Mouse (Mus musculus): ENCODE data around the gene Grk6. TPM values are rescaled to one million over a fixed set of nuclear protein-coding genes. Genes with fewer than 3 reads are reported as not detected.
A peak's percentile ranks its signal among the peaks of the same experiment; 100 is the strongest.

Gene Grk6
- polyA plus RNA-seq, 1 experiment from 2014 or later = 35.5 TPM

DNA sequence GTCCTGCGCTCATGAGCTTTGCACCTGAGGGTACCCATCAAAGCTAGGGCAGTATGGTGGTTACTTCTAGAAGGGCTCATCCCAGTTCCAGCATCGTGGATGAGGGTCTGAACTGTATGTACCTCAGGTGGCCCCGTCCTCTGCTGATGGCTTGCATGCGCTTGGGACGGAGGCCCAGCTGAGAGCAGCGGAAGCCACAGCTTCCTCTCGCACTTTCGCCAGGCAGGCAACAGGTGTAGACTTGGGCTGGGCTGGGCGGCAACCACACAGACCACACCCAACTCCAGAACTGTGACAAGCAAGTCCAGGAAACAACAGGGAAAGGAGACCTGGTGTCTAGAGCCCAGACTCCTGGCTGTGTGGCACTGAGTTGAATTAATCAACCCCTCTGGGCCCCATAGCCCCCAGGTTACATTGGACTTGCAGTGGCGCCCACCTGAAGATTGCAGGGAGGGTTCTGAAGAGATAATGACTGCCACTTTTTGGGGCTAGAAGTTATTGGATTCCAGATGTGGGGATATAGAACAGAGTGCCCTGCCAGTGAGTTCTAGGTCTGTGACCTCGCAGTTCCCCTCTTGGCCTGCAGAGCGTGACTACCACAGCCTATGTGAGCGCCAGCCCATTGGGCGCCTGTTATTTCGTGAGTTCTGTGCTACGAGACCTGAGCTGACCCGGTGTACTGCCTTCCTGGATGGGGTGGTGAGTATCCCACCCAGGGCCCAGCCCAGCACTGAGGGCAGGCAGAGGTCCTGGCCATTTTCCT lies 5.0 kb downstream of the Grk6 start:
- Histone ChIP-seq H3K36me3 (ENCODE audit: control insufficient read depth, insufficient read depth, low read length) (peaks cover 49% of the 10 kb centered on the region), H3K27ac (ENCODE audit: low read length) (no peak overlapping the region), H3K4me1 (ENCODE audit: control insufficient read depth, insufficient read depth, low read length) (peaks cover 3% of the 10 kb centered on the region; the same call in 1 of the 2 replicates), H3K4me3 (ENCODE audit: low read depth, low read length) (no peak overlapping the region), H3K4me2 (replicated peaks; ENCODE audit: low read depth, low read length) (no peak overlapping the region), H3K9me3 (ENCODE audit: control insufficient read depth, low read depth, low read length) (no peaks in the 10 kb centered on the region), H3K27me3 (ENCODE audit: control insufficient read depth, insufficient read depth, low read length) (no peaks in the 10 kb centered on the region), H3K9ac (replicated peaks; ENCODE audit: low read depth, low read length) (no peak overlapping the region)
- WGBS = 85% methylated on average over 17 of the region's 17 CpGs
- ATAC-seq (ENCODE audit: insufficient number of reproducible peaks, insufficient read depth, low FRiP score, low read depth) = no peak

DNA sequence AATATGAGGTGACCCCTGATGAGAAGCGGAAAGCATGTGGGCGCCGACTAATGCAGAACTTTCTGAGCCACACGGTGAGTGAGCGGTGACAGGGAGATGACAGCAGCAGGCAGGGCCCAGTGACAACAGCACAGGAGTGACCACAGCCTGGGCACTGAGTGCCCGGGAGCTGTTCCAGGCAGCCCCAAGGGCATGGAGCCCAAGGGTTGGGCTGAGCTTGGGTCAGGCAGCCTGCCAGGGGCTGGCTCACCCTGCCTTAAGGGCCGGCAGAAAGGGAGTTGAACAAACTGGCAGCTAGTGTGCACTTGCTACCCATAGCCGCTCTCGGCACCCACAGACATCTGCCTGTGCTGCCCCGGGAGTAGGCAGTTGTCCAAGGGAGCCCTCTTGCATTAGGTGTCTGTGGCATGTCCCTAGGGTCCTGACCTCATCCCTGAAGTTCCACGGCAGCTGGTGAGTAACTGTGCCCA lies 5.7 kb downstream of the Grk6 start:
- Histone ChIP-seq H3K27ac (ENCODE audit: low read length) (no peak overlapping the region), H3K9me3 (ENCODE audit: control insufficient read depth, low read depth, low read length) (no peaks in the 10 kb centered on the region), H3K27me3 (ENCODE audit: control insufficient read depth, insufficient read depth, low read length) (no peaks in the 10 kb centered on the region), H3K4me2 (replicated peaks; ENCODE audit: low read depth, low read length) (no peak overlapping the region), H3K4me3 (ENCODE audit: low read depth, low read length) (no peak overlapping the region), H3K9ac (replicated peaks; ENCODE audit: low read depth, low read length) (no peak overlapping the region), H3K36me3 (ENCODE audit: control insufficient read depth, insufficient read depth, low read length) (peaks cover 56% of the 10 kb centered on the region), H3K4me1 (ENCODE audit: control insufficient read depth, insufficient read depth, low read length) (peaks cover 3% of the 10 kb centered on the region; the same call in 1 of the 2 replicates)
- 90% methylated on average over 11 of the region's 11 CpGs for WGBS
- ATAC-seq (ENCODE audit: insufficient number of reproducible peaks, insufficient read depth, low FRiP score, low read depth) = no peak

DNA sequence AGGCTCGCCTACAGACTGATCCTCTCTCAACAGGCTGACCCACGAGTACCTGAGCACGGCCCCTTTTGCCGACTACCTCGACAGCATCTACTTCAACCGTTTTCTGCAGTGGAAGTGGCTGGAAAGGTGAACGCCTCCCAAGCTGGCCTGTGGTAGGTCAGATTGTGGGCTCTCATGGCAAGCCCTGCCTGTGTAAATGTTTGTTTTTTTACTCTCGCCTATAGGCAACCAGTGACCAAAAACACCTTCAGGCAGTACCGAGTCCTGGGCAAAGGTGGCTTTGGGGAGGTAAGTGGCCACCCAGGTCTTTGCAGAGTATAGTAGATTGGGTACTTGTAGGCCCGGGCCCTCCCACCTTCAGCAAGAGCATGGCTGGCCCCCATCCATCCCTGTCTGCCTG lies 6.4 kb downstream of the Grk6 start:
- Histone ChIP-seq H3K4me2 (replicated peaks; ENCODE audit: low read depth, low read length) (no peak overlapping the region), H3K9ac (replicated peaks; ENCODE audit: low read depth, low read length) (no peak overlapping the region), H3K9me3 (ENCODE audit: control insufficient read depth, low read depth, low read length) (no peaks in the 10 kb centered on the region), H3K27ac (ENCODE audit: low read length) (no peak overlapping the region), H3K36me3 (ENCODE audit: control insufficient read depth, insufficient read depth, low read length) (peaks cover 62% of the 10 kb centered on the region), H3K4me1 (ENCODE audit: control insufficient read depth, insufficient read depth, low read length) (peaks cover 3% of the 10 kb centered on the region; the same call in 1 of the 2 replicates), H3K27me3 (ENCODE audit: control insufficient read depth, insufficient read depth, low read length) (no peaks in the 10 kb centered on the region), H3K4me3 (ENCODE audit: low read depth, low read length) (no peak overlapping the region)
- no peak for ATAC-seq (ENCODE audit: insufficient number of reproducible peaks, insufficient read depth, low FRiP score, low read depth)
- 86% methylated on average over 10 of the region's 10 CpGs for WGBS

GRCm38 (mm10) chr13:55451785-55452549 lies 7.1 kb downstream of the Grk6 start:
- peaks cover 66% of the 10 kb centered on the region for H3K36me3 ChIP-seq (ENCODE audit: control insufficient read depth, insufficient read depth, low read length)
- H3K4me2 ChIP-seq (replicated peaks; ENCODE audit: low read depth, low read length) = no peak overlapping the region
- 85% methylated on average over 16 of the region's 16 CpGs for WGBS
- H3K27ac ChIP-seq (ENCODE audit: low read length) = no peak overlapping the region
- no peak for ATAC-seq (ENCODE audit: insufficient number of reproducible peaks, insufficient read depth, low FRiP score, low read depth)
- no peaks in the 10 kb centered on the region for H3K9me3 ChIP-seq (ENCODE audit: control insufficient read depth, low read depth, low read length)
- no peaks in the 10 kb centered on the region for H3K4me1 ChIP-seq (ENCODE audit: control insufficient read depth, insufficient read depth, low read length)
- no peak overlapping the region for H3K9ac ChIP-seq (replicated peaks; ENCODE audit: low read depth, low read length)
- H3K4me3 ChIP-seq (ENCODE audit: low read depth, low read length) = no peak overlapping the region
- no peaks in the 10 kb centered on the region for H3K27me3 ChIP-seq (ENCODE audit: control insufficient read depth, insufficient read depth, low read length)

- peaks cover 27% of the 10 kb centered on the region; the same call in 1 of the 2 replicates for H3K36me3 ChIP-seq (ENCODE audit: control insufficient read depth, insufficient read depth, low read length)
- no peaks in the 10 kb centered on the region for H3K9me3 ChIP-seq (ENCODE audit: control insufficient read depth, low read depth, low read length)
- peaks cover 12% of the 10 kb centered on the region for H3K4me1 ChIP-seq (ENCODE audit: control insufficient read depth, insufficient read depth, low read length)
- no peak for ATAC-seq (ENCODE audit: insufficient number of reproducible peaks, insufficient read depth, low FRiP score, low read depth)
- no peak overlapping the region for H3K27ac ChIP-seq (ENCODE audit: low read length)
- no peak overlapping the region for H3K4me2 ChIP-seq (replicated peaks; ENCODE audit: low read depth, low read length)
- no peak overlapping the region for H3K9ac ChIP-seq (replicated peaks; ENCODE audit: low read depth, low read length)
- no peak overlapping the region for H3K4me3 ChIP-seq (ENCODE audit: low read depth, low read length)
- 52% methylated on average over 2 of the region's 2 CpGs for WGBS
- no peaks in the 10 kb centered on the region for H3K27me3 ChIP-seq (ENCODE audit: control insufficient read depth, insufficient read depth, low read length)
These were observed 18.1 kb downstream of the Grk6 start for GRCm38 (mm10) chr13:55462965-55463364.

GRCm38 (mm10) chr13:55463399-55464026 lies 18.6 kb downstream of the Grk6 start:
- Histone ChIP-seq H3K9me3 (ENCODE audit: control insufficient read depth, low read depth, low read length) (no peaks in the 10 kb centered on the region), H3K27me3 (ENCODE audit: control insufficient read depth, insufficient read depth, low read length) (no peaks in the 10 kb centered on the region), H3K9ac (replicated peaks; ENCODE audit: low read depth, low read length) (no peak overlapping the region), H3K4me1 (ENCODE audit: control insufficient read depth, insufficient read depth, low read length) (peaks cover 12% of the 10 kb centered on the region), H3K4me3 (ENCODE audit: low read depth, low read length) (peak overlapping the region; percentile 55), H3K27ac (ENCODE audit: low read length) (no peak overlapping the region), H3K36me3 (ENCODE audit: control insufficient read depth, insufficient read depth, low read length) (peaks cover 24% of the 10 kb centered on the region; the same call in 1 of the 2 replicates), H3K4me2 (replicated peaks; ENCODE audit: low read depth, low read length) (peak overlapping the region; percentile 83)
- 11% methylated on average over 14 of the region's 14 CpGs for WGBS
- ATAC-seq (ENCODE audit: insufficient number of reproducible peaks, insufficient read depth, low FRiP score, low read depth) = peak; percentile 25; the same call in 1 of the 2 replicates

GRCm38 (mm10) chr13:55464027-55464884 lies 19.4 kb downstream of the Grk6 start, which contains the start of gene Prr7:
Prr7 (plus strand) TSS chr13:55464267.
- Histone ChIP-seq H3K9ac (replicated peaks; ENCODE audit: low read depth, low read length) (peak within 1 kb of the TSS; percentile 51), H3K36me3 (ENCODE audit: control insufficient read depth, insufficient read depth, low read length) (peaks cover 16% of the 10 kb centered on the region; the same call in 1 of the 2 replicates), H3K4me3 (ENCODE audit: low read depth, low read length) (peak within 1 kb of the TSS; percentile 55), H3K27ac (ENCODE audit: low read length) (no peak within 1 kb of the TSS; the same call in 1 of the 2 replicates), H3K4me2 (replicated peaks; ENCODE audit: low read depth, low read length) (peak within 1 kb of the TSS; percentile 83), H3K27me3 (ENCODE audit: control insufficient read depth, insufficient read depth, low read length) (no peaks in the 10 kb centered on the region), H3K9me3 (ENCODE audit: control insufficient read depth, low read depth, low read length) (no peaks in the 10 kb centered on the region), H3K4me1 (ENCODE audit: control insufficient read depth, insufficient read depth, low read length) (peaks cover 12% of the 10 kb centered on the region)
- peak; percentile 68 for ATAC-seq (ENCODE audit: insufficient number of reproducible peaks, insufficient read depth, low FRiP score, low read depth)
- under 1% methylated on average over 70 of the region's 84 CpGs for WGBS
